Mouse (Mus musculus) lung, postnatal 0 days (tissue): ENCODE measurements at regions not wholly inside any gene's neighbourhood (a gene's known extent, or its start where the extent isn't known, plus 50 kb on each side); places are given as distances from the start of the nearest gene placed in this dataset.

Experiments
- CTCF ChIP-seq: IDR thresholded peaks from 2 replicates; pipeline ENCODE4 v1.5.1; 2016; ENCODE audit warnings: antibody characterized with exemption, mild to moderate bottlenecking
- EP300 ChIP-seq: IDR thresholded peaks from 2 replicates; pipeline ENCODE4 v1.6.1; 2016; ENCODE audit warnings: antibody characterized with exemption, mild to moderate bottlenecking, control low read depth

- TF ChIP-seq CTCF = no peak
- no peak for TF ChIP-seq EP300
Measured at GRCm38 (mm10) chr11:64895804-64896466, 82.9 kb upstream of the Elac2 start.
